Mouse (Mus musculus) kidney, adult 2 months (tissue): Measurements from ENCODE around the gene Grid2.

Experiments used
- CTCF ChIP-seq: fragments of 200-500 bp; conservative IDR thresholded peaks from 2 replicates; pipeline ENCODE4 v1.5.1; 2011; ENCODE audit warnings: low read depth, mild to moderate bottlenecking, control low read depth, low read length, moderate library complexity, mixed read lengths; ENCODE audit not compliant: insufficient read depth, insufficient read length
- POLR2A ChIP-seq: fragments of 200-500 bp; IDR thresholded peaks from one replicate; pipeline ENCODE4 v1.6.1; 2011; ENCODE audit warnings: low read depth, low read length, control low read depth

GRCm38 (mm10) chr6:63917035-63917570 lies 661.4 kb downstream of the Grid2 start:
- TF ChIP-seq CTCF (no peak), POLR2A (no peak)
